Mouse (Mus musculus): ENCODE results near the gene Dffa. TPM values are rescaled to one million over a fixed set of nuclear protein-coding genes. Genes with fewer than 3 reads are reported as not detected.

Dffa gene
- 28.6 and 30.6 TPM in 2 replicates for polyA plus RNA-seq (2014; fragmentation: Nextera tagmentation; extraction: Ambion mirVana)

GRCm38 (mm10) chr4:149103875-149104561, at the start of gene Dffa:
Dffa (plus strand) TSS chr4:149104146.
- H3K4me3 ChIP-seq (ENCODE audit: low read depth, low read length) = peak within 1 kb of the TSS; percentile 85
- H3K9me3 ChIP-seq (ENCODE audit: control insufficient read depth, low read depth, low read length) = no peaks in the 10 kb centered on the region
- peaks cover 6% of the 10 kb centered on the region for H3K4me1 ChIP-seq (ENCODE audit: control insufficient read depth, insufficient read depth, low read length)
- H3K27me3 ChIP-seq (ENCODE audit: control insufficient read depth, insufficient read depth, low read length) = no peaks in the 10 kb centered on the region
- H3K36me3 ChIP-seq (ENCODE audit: control insufficient read depth, insufficient read depth, low read length) = peaks cover 6% of the 10 kb centered on the region; the same call in 1 of the 2 replicates
- peak; percentile 83; the same call in 1 of the 2 replicates for ATAC-seq (ENCODE audit: insufficient number of reproducible peaks, insufficient read depth, low FRiP score, low read depth)
- H3K27ac ChIP-seq (ENCODE audit: low read length) = no peak within 1 kb of the TSS
- peak within 1 kb of the TSS; percentile 94 for H3K4me2 ChIP-seq (replicated peaks; ENCODE audit: low read depth, low read length)
- WGBS = under 1% methylated on average over 35 of the region's 35 CpGs
- H3K9ac ChIP-seq (replicated peaks; ENCODE audit: low read depth, low read length) = peak within 1 kb of the TSS; percentile 72

- no peak overlapping the region for H3K9ac ChIP-seq (replicated peaks; ENCODE audit: low read depth, low read length)
- H3K27ac ChIP-seq (ENCODE audit: low read length) = no peak overlapping the region
- WGBS = 66% methylated on average over 6 of the region's 6 CpGs
- H3K4me2 ChIP-seq (replicated peaks; ENCODE audit: low read depth, low read length) = no peak overlapping the region
- H3K4me1 ChIP-seq (ENCODE audit: control insufficient read depth, insufficient read depth, low read length) = peaks cover 28% of the 10 kb centered on the region
- H3K9me3 ChIP-seq (ENCODE audit: control insufficient read depth, low read depth, low read length) = no peaks in the 10 kb centered on the region
- no peak overlapping the region for H3K4me3 ChIP-seq (ENCODE audit: low read depth, low read length)
- no peaks in the 10 kb centered on the region for H3K36me3 ChIP-seq (ENCODE audit: control insufficient read depth, insufficient read depth, low read length)
- H3K27me3 ChIP-seq (ENCODE audit: control insufficient read depth, insufficient read depth, low read length) = no peaks in the 10 kb centered on the region
- ATAC-seq (ENCODE audit: insufficient number of reproducible peaks, insufficient read depth, low FRiP score, low read depth) = no peak
Measured at GRCm38 (mm10) chr4:149055847-149056246, 48.1 kb upstream of the Dffa start.

DNA sequence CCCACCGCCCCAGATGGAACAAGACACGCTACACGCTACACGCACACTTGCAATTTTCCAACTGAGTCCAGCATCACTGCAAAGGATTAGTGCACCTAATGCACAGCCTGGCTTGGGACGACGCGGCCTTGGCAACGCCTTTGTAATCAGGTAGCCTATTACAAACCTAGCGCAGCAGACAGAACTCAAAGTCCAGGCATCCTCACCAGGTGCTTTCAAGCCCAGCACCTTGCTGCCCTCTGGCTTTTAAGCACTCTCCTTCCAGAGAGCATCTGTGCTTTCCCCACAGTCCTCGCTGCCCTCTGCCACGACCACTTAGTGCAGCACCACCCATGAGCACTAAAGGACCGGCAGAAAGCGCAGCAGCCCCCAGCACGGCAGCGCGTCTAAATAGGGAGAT, 47.0 kb upstream of the Dffa start:
- peaks cover 35% of the 10 kb centered on the region for H3K4me1 ChIP-seq (ENCODE audit: control insufficient read depth, insufficient read depth, low read length)
- no peaks in the 10 kb centered on the region for H3K9me3 ChIP-seq (ENCODE audit: control insufficient read depth, low read depth, low read length)
- no peak overlapping the region for H3K9ac ChIP-seq (replicated peaks; ENCODE audit: low read depth, low read length)
- WGBS = 74% methylated on average over 16 of the region's 16 CpGs
- H3K4me3 ChIP-seq (ENCODE audit: low read depth, low read length) = no peak overlapping the region
- no peak overlapping the region for H3K4me2 ChIP-seq (replicated peaks; ENCODE audit: low read depth, low read length)
- no peak for ATAC-seq (ENCODE audit: insufficient number of reproducible peaks, insufficient read depth, low FRiP score, low read depth)
- H3K27ac ChIP-seq (ENCODE audit: low read length) = no peak overlapping the region
- H3K27me3 ChIP-seq (ENCODE audit: control insufficient read depth, insufficient read depth, low read length) = no peaks in the 10 kb centered on the region
- H3K36me3 ChIP-seq (ENCODE audit: control insufficient read depth, insufficient read depth, low read length) = no peaks in the 10 kb centered on the region

- Histone ChIP-seq H3K27me3 (ENCODE audit: control insufficient read depth, insufficient read depth, low read length) (no peaks in the 10 kb centered on the region), H3K4me1 (ENCODE audit: control insufficient read depth, insufficient read depth, low read length) (peaks cover 40% of the 10 kb centered on the region), H3K36me3 (ENCODE audit: control insufficient read depth, insufficient read depth, low read length) (no peaks in the 10 kb centered on the region), H3K4me3 (ENCODE audit: low read depth, low read length) (no peak overlapping the region), H3K4me2 (replicated peaks; ENCODE audit: low read depth, low read length) (no peak overlapping the region), H3K27ac (ENCODE audit: low read length) (no peak overlapping the region), H3K9me3 (ENCODE audit: control insufficient read depth, low read depth, low read length) (no peaks in the 10 kb centered on the region), H3K9ac (replicated peaks; ENCODE audit: low read depth, low read length) (no peak overlapping the region)
- ATAC-seq (ENCODE audit: insufficient number of reproducible peaks, insufficient read depth, low FRiP score, low read depth) = no peak
- 36% methylated on average over 14 of the region's 14 CpGs for WGBS
Measured at GRCm38 (mm10) chr4:149057470-149057869, 46.5 kb upstream of the Dffa start.

- 0 out of 2 replicates have a peak overlapping the region, but pooled peaks have one; percentile 13 for H3K27ac ChIP-seq (ENCODE audit: low read length)
- H3K4me1 ChIP-seq (ENCODE audit: control insufficient read depth, insufficient read depth, low read length) = peaks cover 45% of the 10 kb centered on the region
- H3K9me3 ChIP-seq (ENCODE audit: control insufficient read depth, low read depth, low read length) = no peaks in the 10 kb centered on the region
- no peaks in the 10 kb centered on the region for H3K27me3 ChIP-seq (ENCODE audit: control insufficient read depth, insufficient read depth, low read length)
- H3K9ac ChIP-seq (replicated peaks; ENCODE audit: low read depth, low read length) = no peak overlapping the region
- H3K4me2 ChIP-seq (replicated peaks; ENCODE audit: low read depth, low read length) = no peak overlapping the region
- 62% methylated on average over 7 of the region's 7 CpGs for WGBS
- ATAC-seq (ENCODE audit: insufficient number of reproducible peaks, insufficient read depth, low FRiP score, low read depth) = no peak
- H3K36me3 ChIP-seq (ENCODE audit: control insufficient read depth, insufficient read depth, low read length) = no peaks in the 10 kb centered on the region
- H3K4me3 ChIP-seq (ENCODE audit: low read depth, low read length) = no peak overlapping the region
Measured at GRCm38 (mm10) chr4:149058298-149058697, 45.6 kb upstream of the Dffa start.

DNA sequence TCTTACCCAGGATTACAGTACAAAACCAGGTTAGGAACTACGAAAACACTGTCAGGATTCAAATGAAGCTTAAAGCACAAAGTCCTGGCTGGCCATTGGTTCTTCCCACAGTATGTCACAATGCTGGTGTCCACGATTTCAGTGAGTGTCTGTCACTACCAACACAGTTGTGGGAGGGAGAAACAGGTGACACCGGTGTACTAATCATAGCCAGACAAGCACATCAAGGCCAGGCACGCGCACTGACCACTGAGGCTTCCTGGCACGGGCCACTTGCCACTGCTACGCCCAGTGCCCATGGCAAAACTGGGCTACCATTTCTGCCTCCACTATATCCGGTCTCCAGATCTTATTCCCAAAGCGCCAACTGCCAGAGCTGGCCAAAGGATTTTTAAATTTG, 44.2 kb upstream of the Dffa start:
- 89% methylated on average over 9 of the region's 9 CpGs for WGBS
- ATAC-seq (ENCODE audit: insufficient number of reproducible peaks, insufficient read depth, low FRiP score, low read depth) = no peak
- peaks cover 38% of the 10 kb centered on the region; the same call in 1 of the 2 replicates for H3K4me1 ChIP-seq (ENCODE audit: control insufficient read depth, insufficient read depth, low read length)

GRCm38 (mm10) chr4:149060621-149061431, 43.1 kb upstream of the Dffa start:
- Histone ChIP-seq H3K4me3 (ENCODE audit: low read depth, low read length) (no peak overlapping the region), H3K27me3 (ENCODE audit: control insufficient read depth, insufficient read depth, low read length) (no peaks in the 10 kb centered on the region), H3K9me3 (ENCODE audit: control insufficient read depth, low read depth, low read length) (no peaks in the 10 kb centered on the region), H3K27ac (ENCODE audit: low read length) (no peak overlapping the region), H3K36me3 (ENCODE audit: control insufficient read depth, insufficient read depth, low read length) (no peaks in the 10 kb centered on the region; the same call in 1 of the 2 replicates), H3K4me2 (replicated peaks; ENCODE audit: low read depth, low read length) (no peak overlapping the region), H3K9ac (replicated peaks; ENCODE audit: low read depth, low read length) (no peak overlapping the region), H3K4me1 (ENCODE audit: control insufficient read depth, insufficient read depth, low read length) (peaks cover 32% of the 10 kb centered on the region; the same call in 1 of the 2 replicates)
- WGBS = 48% methylated on average over 14 of the region's 14 CpGs
- no peak for ATAC-seq (ENCODE audit: insufficient number of reproducible peaks, insufficient read depth, low FRiP score, low read depth)

More for the DNA sequence above, 44.2 kb upstream of the Dffa start:
- no peak overlapping the region for H3K4me3 ChIP-seq (ENCODE audit: low read depth, low read length)
- H3K9me3 ChIP-seq (ENCODE audit: control insufficient read depth, low read depth, low read length) = no peaks in the 10 kb centered on the region
- no peaks in the 10 kb centered on the region for H3K27me3 ChIP-seq (ENCODE audit: control insufficient read depth, insufficient read depth, low read length)
- no peaks in the 10 kb centered on the region for H3K36me3 ChIP-seq (ENCODE audit: control insufficient read depth, insufficient read depth, low read length)
- no peak overlapping the region for H3K9ac ChIP-seq (replicated peaks; ENCODE audit: low read depth, low read length)
- no peak overlapping the region for H3K27ac ChIP-seq (ENCODE audit: low read length)
- H3K4me2 ChIP-seq (replicated peaks; ENCODE audit: low read depth, low read length) = no peak overlapping the region

DNA sequence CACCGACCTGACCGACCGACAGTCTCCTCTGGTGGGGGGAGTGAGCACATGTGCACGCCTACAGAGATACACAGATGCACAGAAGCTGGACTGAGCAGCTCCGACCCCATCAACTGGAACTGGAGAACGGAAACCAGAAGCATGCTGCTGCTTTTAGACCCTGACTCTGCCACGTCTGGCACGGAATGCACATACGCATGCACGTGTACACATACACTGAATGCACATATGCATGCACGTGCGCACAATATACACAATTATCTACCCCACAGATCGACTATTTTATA, 42.6 kb upstream of the Dffa start:
- 65% methylated on average over 13 of the region's 13 CpGs for WGBS
- Histone ChIP-seq H3K36me3 (ENCODE audit: control insufficient read depth, insufficient read depth, low read length) (no peaks in the 10 kb centered on the region; the same call in 1 of the 2 replicates), H3K4me2 (replicated peaks; ENCODE audit: low read depth, low read length) (no peak overlapping the region), H3K9ac (replicated peaks; ENCODE audit: low read depth, low read length) (no peak overlapping the region), H3K4me1 (ENCODE audit: control insufficient read depth, insufficient read depth, low read length) (peaks cover 32% of the 10 kb centered on the region; the same call in 1 of the 2 replicates), H3K9me3 (ENCODE audit: control insufficient read depth, low read depth, low read length) (no peaks in the 10 kb centered on the region), H3K27ac (ENCODE audit: low read length) (no peak overlapping the region), H3K27me3 (ENCODE audit: control insufficient read depth, insufficient read depth, low read length) (no peaks in the 10 kb centered on the region), H3K4me3 (ENCODE audit: low read depth, low read length) (no peak overlapping the region)
- no peak for ATAC-seq (ENCODE audit: insufficient number of reproducible peaks, insufficient read depth, low FRiP score, low read depth)
